Comparison of ENCODE assay signal across 9 mouse cellular contexts in the genomic region with DNA sequence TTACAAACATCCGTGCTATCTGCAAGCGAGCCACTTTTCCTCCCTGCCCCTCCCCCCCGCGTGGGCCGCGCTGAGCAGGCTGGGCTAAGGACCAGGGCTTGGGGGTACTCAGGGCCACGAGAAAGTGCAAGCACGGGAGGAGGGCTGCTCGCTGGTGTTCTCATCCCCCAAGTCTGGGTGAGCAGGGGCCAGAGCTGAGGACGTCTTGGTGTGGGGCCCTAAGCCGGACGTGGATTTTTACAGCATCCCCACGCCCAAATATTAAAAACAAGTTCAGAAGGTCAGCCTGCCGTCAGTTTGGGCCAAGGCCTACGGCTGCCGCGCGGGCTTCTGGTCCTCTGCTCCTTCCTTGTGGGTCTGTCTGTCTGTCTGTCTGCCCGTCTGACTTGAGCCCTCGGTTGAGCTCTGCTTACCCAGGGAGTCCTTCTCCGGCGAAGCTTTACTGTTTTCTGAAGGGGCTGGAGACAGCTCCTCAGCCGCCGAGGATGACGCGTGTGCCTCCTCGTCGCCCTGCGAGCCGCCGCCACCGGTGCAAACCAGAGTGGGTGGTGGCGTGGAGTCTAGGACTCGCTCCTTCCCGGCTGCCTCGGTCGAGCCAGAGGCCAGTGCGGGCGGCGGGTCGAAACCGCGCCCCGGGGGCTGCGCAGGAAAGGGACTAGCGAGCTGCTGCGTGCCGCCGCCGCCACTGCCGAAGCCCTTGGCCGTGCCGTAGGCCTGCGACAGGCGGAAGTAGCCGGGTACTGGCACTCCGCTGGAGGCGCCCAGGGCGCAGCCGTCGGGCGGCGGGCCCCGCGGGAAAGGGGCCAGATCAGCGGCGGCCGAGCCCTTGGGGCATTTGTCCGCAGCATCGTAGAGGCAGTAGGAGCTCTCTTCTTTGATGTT. TPM values are rescaled to one million over a fixed set of nuclear protein-coding genes. Genes with fewer than 3 reads are reported as not detected.
DNase-seq lines count a peak whose midpoint lies in the region; ATAC-seq and TF ChIP-seq lines count a peak whose summit lies in the region.
"Had no signal": no experiment of that assay in that cellular context is flagged by ENCODE, and none has a peak within 500 bp of the region (broad histone marks: within the 10 kb centered on the region; RNA-seq: fewer than 3 reads in every experiment).

No protein-coding gene starts in this region.

- no peak for DNase-seq in forebrain, embryonic 10.5 days (ENCODE audit: extremely low spot score, low spot score)
- DNase-seq in heart, postnatal 0 days (ENCODE audit: low spot score): no peak
- DNase-seq in frontal cortex, postnatal 14 days (ENCODE audit: low spot score in 2 of 2): no peak
- no peak for DNase-seq in right cerebral cortex, postnatal 36 days (ENCODE audit: low spot score in 2 of 2)
- no peak for DNase-seq in ovary, postnatal 14 days (ENCODE audit: low spot score)

- no peak for TF ChIP-seq POLR2A in ES-Bruce4 (IDR thresholded peaks at IDR 0.05; ENCODE audit: insufficient read depth, low read length)

- peaks cover 13% of the 10 kb centered on the region for H3K4me1 ChIP-seq in forebrain, embryonic 10.5 days
- H3K4me1 ChIP-seq in forebrain, embryonic 16.5 days (replicated peaks; ENCODE audit: control insufficient read depth, insufficient read depth, low read length): no peaks in the 10 kb centered on the region; the same call in 1 of the 2 replicates
- H3K4me1 ChIP-seq in ES-Bruce4 (ENCODE audit: control insufficient read depth, insufficient read depth, low read length): no peaks in the 10 kb centered on the region
- no peaks in the 10 kb centered on the region for H3K4me1 ChIP-seq in heart, postnatal 0 days (ENCODE audit: control insufficient read depth, insufficient read depth)
- peaks cover 27% of the 10 kb centered on the region for H3K4me1 ChIP-seq in limb, embryonic 15.5 days
- H3K4me1 ChIP-seq: hindbrain, embryonic 15.5 days had no signal

- WGBS in forebrain, embryonic 10.5 days: under 1% methylated on average over 70 of the region's 70 CpGs
- 1% methylated on average over 69 of the region's 70 CpGs for WGBS in forebrain, embryonic 16.5 days
- 2% methylated on average over 66 of the region's 70 CpGs for whole genome bisulfite sequencing in heart, postnatal 0 days
- WGBS in limb, embryonic 15.5 days: under 1% methylated on average over 70 of the region's 70 CpGs

- no peak for ATAC-seq in forebrain, embryonic 16.5 days
- peak; percentile 30; the same call in 1 of the 2 replicates for ATAC-seq in heart, postnatal 0 days (ENCODE audit: insufficient read depth, low read depth)
- ATAC-seq in limb, embryonic 15.5 days (ENCODE audit: insufficient number of reproducible peaks, low FRiP score, low TSS enrichment, low read depth): peak; percentile 57

- no peak for TF ChIP-seq CTCF in ES-Bruce4 (IDR thresholded peaks at IDR 0.05; ENCODE audit: low read depth, low read length)
- no peak for TF ChIP-seq CTCF in heart, postnatal 0 days (IDR thresholded peaks at IDR 0.05; ENCODE audit: low read depth)

- H3K27me3 ChIP-seq in forebrain, embryonic 10.5 days (ENCODE audit: poor library complexity, severe bottlenecking): peaks cover 100% of the 10 kb centered on the region
- H3K27me3 ChIP-seq in forebrain, embryonic 16.5 days (replicated peaks; ENCODE audit: control insufficient read depth, insufficient read depth, low read length): peaks cover 88% of the 10 kb centered on the region
- peaks cover 68% of the 10 kb centered on the region for H3K27me3 ChIP-seq in ES-Bruce4 (ENCODE audit: control insufficient read depth, insufficient read depth, low read length, poor library complexity, severe bottlenecking)
- H3K27me3 ChIP-seq in heart, postnatal 0 days (ENCODE audit: control insufficient read depth, insufficient read depth, low read length): peaks cover 99% of the 10 kb centered on the region
- no peaks in the 10 kb centered on the region; the same call in 1 of the 2 replicates for H3K27me3 ChIP-seq in limb, embryonic 15.5 days

- H3K4me3 ChIP-seq in forebrain, embryonic 10.5 days: 0 out of 2 replicates have a peak overlapping the region, but pooled peaks have one; percentile 2
- H3K4me3 ChIP-seq in forebrain, embryonic 16.5 days (replicated peaks; ENCODE audit: low read length): no peak overlapping the region
- peak overlapping the region; percentile 9 for H3K4me3 ChIP-seq in ES-Bruce4 (ENCODE audit: low read depth, low read length)
- H3K4me3 ChIP-seq in heart, postnatal 0 days (ENCODE audit: low read depth, low read length): peak overlapping the region; percentile 19; the same call in 1 of the 2 replicates
- H3K4me3 ChIP-seq in limb, embryonic 15.5 days: peak overlapping the region; percentile 59
- H3K4me3 ChIP-seq: hindbrain, embryonic 15.5 days had no signal

- H3K36me3 ChIP-seq in forebrain, embryonic 10.5 days (replicated peaks): no peaks in the 10 kb centered on the region
- H3K36me3 ChIP-seq in forebrain, embryonic 16.5 days (ENCODE audit: control insufficient read depth, insufficient read depth): no peaks in the 10 kb centered on the region
- no peaks in the 10 kb centered on the region for H3K36me3 ChIP-seq in ES-Bruce4 (ENCODE audit: control insufficient read depth, insufficient read depth, low read length, poor library complexity, severe bottlenecking)
- no peaks in the 10 kb centered on the region for H3K36me3 ChIP-seq in heart, postnatal 0 days (replicated peaks; ENCODE audit: control insufficient read depth, insufficient read depth, low read length)
- no peaks in the 10 kb centered on the region for H3K36me3 ChIP-seq in limb, embryonic 15.5 days
- H3K36me3 ChIP-seq: hindbrain, embryonic 15.5 days had no signal

- H3K4me2 ChIP-seq in forebrain, embryonic 16.5 days (ENCODE audit: low read length): no peak overlapping the region
- no peak overlapping the region; the same call in 1 of the 2 replicates for H3K4me2 ChIP-seq in heart, postnatal 0 days (ENCODE audit: low read depth, low read length)
- peak overlapping the region; percentile 67 for H3K4me2 ChIP-seq in limb, embryonic 15.5 days
- H3K4me2 ChIP-seq: hindbrain, embryonic 15.5 days had no signal

- no peak for TF ChIP-seq EP300 in ES-Bruce4 (IDR thresholded peaks at IDR 0.05; ENCODE audit: insufficient read depth, low read depth, low read length)
- no peak for TF ChIP-seq EP300 in heart, postnatal 0 days (IDR thresholded peaks at IDR 0.05; ENCODE audit: low read depth)

- H3K9me3 ChIP-seq in forebrain, embryonic 10.5 days: no peaks in the 10 kb centered on the region
- no peaks in the 10 kb centered on the region for H3K9me3 ChIP-seq in forebrain, embryonic 16.5 days (ENCODE audit: control insufficient read depth, low read length)
- no peaks in the 10 kb centered on the region for H3K9me3 ChIP-seq in ES-Bruce4 (replicated peaks; ENCODE audit: control insufficient read depth, insufficient read depth, low read length, poor library complexity, severe bottlenecking)
- no peaks in the 10 kb centered on the region for H3K9me3 ChIP-seq in heart, postnatal 0 days (replicated peaks; ENCODE audit: control insufficient read depth, low read length)
- no peaks in the 10 kb centered on the region for H3K9me3 ChIP-seq in limb, embryonic 15.5 days
- H3K9me3 ChIP-seq: hindbrain, embryonic 15.5 days had no signal

- no peak overlapping the region for H3K27ac ChIP-seq in forebrain, embryonic 10.5 days
- no peak overlapping the region for H3K27ac ChIP-seq in forebrain, embryonic 16.5 days (ENCODE audit: low read length)
- H3K27ac ChIP-seq in ES-Bruce4 (ENCODE audit: insufficient read depth, low read length): no peak overlapping the region
- no peak overlapping the region for H3K27ac ChIP-seq in heart, postnatal 0 days (ENCODE audit: low read depth)
- peak overlapping the region; percentile 96 for H3K27ac ChIP-seq in limb, embryonic 15.5 days
- H3K27ac ChIP-seq: hindbrain, embryonic 15.5 days had no signal

- H3K9ac ChIP-seq in forebrain, embryonic 16.5 days (replicated peaks; ENCODE audit: low read depth, low read length): no peak overlapping the region
- peak overlapping the region; percentile 8; the same call in 1 of the 2 replicates for H3K9ac ChIP-seq in ES-Bruce4 (ENCODE audit: low read depth, poor library complexity, severe bottlenecking)
- H3K9ac ChIP-seq in heart, postnatal 0 days (replicated peaks; ENCODE audit: low read depth, low read length): no peak overlapping the region
- H3K9ac ChIP-seq in limb, embryonic 15.5 days: peak overlapping the region; percentile 85
- H3K9ac ChIP-seq: hindbrain, embryonic 15.5 days had no signal

RNA-seq across cellular contexts. Expression of a gene that starts 2.9 kb away (rescaled TPM):
- not detected in 2 replicates for polyA plus RNA-seq in forebrain, embryonic 10.5 days (2016; fragmentation: Nextera tagmentation; extraction: Ambion mirVana)
- 0.30 TPM in 1 of 2 replicates, not detected in the other for polyA plus RNA-seq in forebrain, embryonic 16.5 days (2015; fragmentation: Nextera tagmentation; extraction: Ambion mirVana)
- not detected in 2 replicates for polyA plus RNA-seq in ES-Bruce4 (2011; ENCODE audit: insufficient read depth, insufficient read length, low read depth, missing spikeins)
- 0.19 TPM in 1 of 2 replicates, not detected in the other for total RNA-seq in heart, postnatal 0 days (2014; rRNA removed; ENCODE audit: low replicate concordance)
- not detected in 2 replicates for polyA plus RNA-seq in heart, postnatal 0 days (2015; fragmentation: Nextera tagmentation; extraction: Ambion mirVana)
- 30.8 and 34.0 TPM in 2 replicates for polyA plus RNA-seq in limb, embryonic 15.5 days (2015; fragmentation: Nextera tagmentation; extraction: Ambion mirVana)

RNA-seq across cellular contexts. Expression of a gene that starts 6.9 kb away (rescaled TPM):
- not detected in 2 replicates for polyA plus RNA-seq in forebrain, embryonic 10.5 days (2016; fragmentation: Nextera tagmentation; extraction: Ambion mirVana)
- 0.29 TPM in 1 of 2 replicates, not detected in the other for polyA plus RNA-seq in forebrain, embryonic 16.5 days (2015; fragmentation: Nextera tagmentation; extraction: Ambion mirVana)
- not detected in 2 replicates for polyA plus RNA-seq in ES-Bruce4 (2011; ENCODE audit: insufficient read depth, insufficient read length, low read depth, missing spikeins)
- total RNA-seq in heart, postnatal 0 days (2014; rRNA removed; ENCODE audit: low replicate concordance): 5.0 TPM in 1 of 2 replicates, not detected in the other
- polyA plus RNA-seq in heart, postnatal 0 days (2015; fragmentation: Nextera tagmentation; extraction: Ambion mirVana): not detected in 2 replicates
- 86.8 and 108 TPM in 2 replicates for polyA plus RNA-seq in limb, embryonic 15.5 days (2015; fragmentation: Nextera tagmentation; extraction: Ambion mirVana)

RNA-seq across cellular contexts. Expression of a gene that starts 11.8 kb away (rescaled TPM):
- not detected in 2 replicates for polyA plus RNA-seq in forebrain, embryonic 10.5 days (2016; fragmentation: Nextera tagmentation; extraction: Ambion mirVana)
- polyA plus RNA-seq in forebrain, embryonic 16.5 days (2015; fragmentation: Nextera tagmentation; extraction: Ambion mirVana): 0.14 TPM in 1 of 2 replicates, not detected in the other
- polyA plus RNA-seq in ES-Bruce4 (2011; ENCODE audit: insufficient read depth, insufficient read length, low read depth, missing spikeins): not detected in 2 replicates
- total RNA-seq in heart, postnatal 0 days (2014; rRNA removed; ENCODE audit: low replicate concordance): 0.11 TPM in 1 of 2 replicates, not detected in the other
- polyA plus RNA-seq in heart, postnatal 0 days (2015; fragmentation: Nextera tagmentation; extraction: Ambion mirVana): not detected in 2 replicates
- 23.3 and 33.4 TPM in 2 replicates for polyA plus RNA-seq in limb, embryonic 15.5 days (2015; fragmentation: Nextera tagmentation; extraction: Ambion mirVana)
- polyA plus RNA-seq: hindbrain, embryonic 15.5 days had no signal

RNA-seq across cellular contexts. Expression of a gene that starts 12.1 kb away (rescaled TPM):
- polyA plus RNA-seq in forebrain, embryonic 10.5 days (2016; fragmentation: Nextera tagmentation; extraction: Ambion mirVana): not detected in 2 replicates
- polyA plus RNA-seq in forebrain, embryonic 16.5 days (2015; fragmentation: Nextera tagmentation; extraction: Ambion mirVana): not detected in 2 replicates
- polyA plus RNA-seq in ES-Bruce4 (2011; ENCODE audit: insufficient read depth, insufficient read length, low read depth, missing spikeins): 0.65 and 1.4 TPM in 2 replicates
- not detected in 2 replicates for total RNA-seq in heart, postnatal 0 days (2014; rRNA removed; ENCODE audit: low replicate concordance)
- polyA plus RNA-seq in heart, postnatal 0 days (2015; fragmentation: Nextera tagmentation; extraction: Ambion mirVana): 0.07 and 0.38 TPM in 2 replicates
- 12.0 and 12.9 TPM in 2 replicates for polyA plus RNA-seq in limb, embryonic 15.5 days (2015; fragmentation: Nextera tagmentation; extraction: Ambion mirVana)

RNA-seq across cellular contexts. Expression of a gene that starts 20.6 kb away (rescaled TPM):
- polyA plus RNA-seq in forebrain, embryonic 10.5 days (2016; fragmentation: Nextera tagmentation; extraction: Ambion mirVana): not detected in 2 replicates
- polyA plus RNA-seq in forebrain, embryonic 16.5 days (2015; fragmentation: Nextera tagmentation; extraction: Ambion mirVana): not detected in 2 replicates
- not detected in 2 replicates for polyA plus RNA-seq in ES-Bruce4 (2011; ENCODE audit: insufficient read depth, insufficient read length, low read depth, missing spikeins)
- not detected in 2 replicates for total RNA-seq in heart, postnatal 0 days (2014; rRNA removed; ENCODE audit: low replicate concordance)
- not detected in 2 replicates for polyA plus RNA-seq in heart, postnatal 0 days (2015; fragmentation: Nextera tagmentation; extraction: Ambion mirVana)
- 0.70 TPM in 1 of 2 replicates, not detected in the other for polyA plus RNA-seq in limb, embryonic 15.5 days (2015; fragmentation: Nextera tagmentation; extraction: Ambion mirVana)
- polyA plus RNA-seq: hindbrain, embryonic 15.5 days had no signal

Comparison
In these comparisons a context has a peak if more than half of its experiments do, and no peak if none do; other contexts are left out.
1. H3K9ac ChIP-seq: peak in ES-Bruce4 (single experiment) and limb, embryonic 15.5 days (single experiment); none in forebrain, embryonic 16.5 days (single experiment) and heart, postnatal 0 days (single experiment).
2. RNA of a gene that starts 2.9 kb away (polyA plus RNA-seq): 30.8 to 34.0 TPM in limb, embryonic 15.5 days; not detected in ES-Bruce4, not detected in forebrain, embryonic 10.5 days, not detected in heart, postnatal 0 days and 0.30 TPM in forebrain, embryonic 16.5 days; every median in the first group is over 10 times any median in the second.
3. RNA of a gene that starts 6.9 kb away (polyA plus RNA-seq): 86.8 to 108 TPM in limb, embryonic 15.5 days; not detected in heart, postnatal 0 days, not detected in forebrain, embryonic 10.5 days, 0.29 TPM in forebrain, embryonic 16.5 days and not detected in ES-Bruce4; every median in the first group is over 10 times any median in the second.
4. RNA of a gene that starts 11.8 kb away (polyA plus RNA-seq): 23.3 to 33.4 TPM in limb, embryonic 15.5 days; not detected in ES-Bruce4, not detected in forebrain, embryonic 10.5 days, 0.14 TPM in forebrain, embryonic 16.5 days and not detected in heart, postnatal 0 days; every median in the first group is over 10 times any median in the second.